Mouse (Mus musculus): ENCODE data around the gene Zswim4. TPM values are rescaled to one million over a fixed set of nuclear protein-coding genes. Genes with fewer than 3 reads are reported as not detected.
A peak's percentile ranks its signal among the peaks of the same experiment; 100 is the strongest.

Zswim4 gene
- polyA plus RNA-seq, 1 experiment = 0.44 TPM

- H3K27me3 ChIP-seq (ENCODE audit: control insufficient read depth) = peaks cover 27% of the 10 kb centered on the region
- peaks cover 6% of the 10 kb centered on the region; the same call in 1 of the 2 replicates for H3K9me3 ChIP-seq (ENCODE audit: control insufficient read depth, low read length)
- no peak overlapping the region for H3K4me3 ChIP-seq (replicated peaks)
- no peaks in the 10 kb centered on the region for H3K36me3 ChIP-seq (ENCODE audit: control insufficient read depth)
- H3K4me1 ChIP-seq (ENCODE audit: control insufficient read depth) = peaks cover 43% of the 10 kb centered on the region
- TF ChIP-seq TAL1 (IDR thresholded peaks at IDR 0.05; ENCODE audit: low read length) (no peak), GATA1 (IDR thresholded peaks at IDR 0.05; ENCODE audit: low read length) (no peak)
These were observed 47.3 kb downstream of the Zswim4 start for GRCm38 (mm10) chr8:84189603-84190002.

GRCm38 (mm10) chr8:84188671-84189070, 48.2 kb downstream of the Zswim4 start:
- H3K27me3 ChIP-seq (ENCODE audit: control insufficient read depth) = peaks cover 36% of the 10 kb centered on the region
- no peaks in the 10 kb centered on the region for H3K36me3 ChIP-seq (ENCODE audit: control insufficient read depth)
- H3K4me3 ChIP-seq (replicated peaks) = no peak overlapping the region
- no peak for TF ChIP-seq GATA1 (IDR thresholded peaks at IDR 0.05; ENCODE audit: low read length)
- no peak for TF ChIP-seq TAL1 (IDR thresholded peaks at IDR 0.05; ENCODE audit: low read length)
- peaks cover 6% of the 10 kb centered on the region; the same call in 1 of the 2 replicates for H3K9me3 ChIP-seq (ENCODE audit: control insufficient read depth, low read length)
- H3K4me1 ChIP-seq (ENCODE audit: control insufficient read depth) = peaks cover 48% of the 10 kb centered on the region

- peaks cover 36% of the 10 kb centered on the region for H3K4me1 ChIP-seq (ENCODE audit: control insufficient read depth)
These were observed 49.6 kb downstream of the Zswim4 start for GRCm38 (mm10) chr8:84187065-84187755.

GRCm38 (mm10) chr8:84186547-84186946, 50.3 kb downstream of the Zswim4 start:
- TF ChIP-seq TAL1 (IDR thresholded peaks at IDR 0.05; ENCODE audit: low read length) = no peak
- no peak for TF ChIP-seq GATA1 (IDR thresholded peaks at IDR 0.05; ENCODE audit: low read length)
- Histone ChIP-seq H3K4me1 (ENCODE audit: control insufficient read depth) (peaks cover 29% of the 10 kb centered on the region), H3K4me3 (replicated peaks) (peak overlapping the region; percentile 57), H3K9me3 (ENCODE audit: control insufficient read depth, low read length) (peaks cover 3% of the 10 kb centered on the region; the same call in 1 of the 2 replicates), H3K27me3 (ENCODE audit: control insufficient read depth) (peaks cover 45% of the 10 kb centered on the region), H3K36me3 (ENCODE audit: control insufficient read depth) (no peaks in the 10 kb centered on the region)

More at GRCm38 (mm10) chr8:84187065-84187755, 49.6 kb downstream of the Zswim4 start:
- TF ChIP-seq TAL1 (IDR thresholded peaks at IDR 0.05; ENCODE audit: low read length) (no peak), GATA1 (IDR thresholded peaks at IDR 0.05; ENCODE audit: low read length) (no peak)
- H3K36me3 ChIP-seq (ENCODE audit: control insufficient read depth) = no peaks in the 10 kb centered on the region
- H3K9me3 ChIP-seq (ENCODE audit: control insufficient read depth, low read length) = peaks cover 3% of the 10 kb centered on the region; the same call in 1 of the 2 replicates
- H3K4me3 ChIP-seq (replicated peaks) = peak overlapping the region; percentile 57
- H3K27me3 ChIP-seq (ENCODE audit: control insufficient read depth) = peaks cover 42% of the 10 kb centered on the region

GRCm38 (mm10) chr8:84185117-84185516, 51.7 kb downstream of the Zswim4 start, which contains the start of gene Nanos3:
TSS of gene Nanos3 (minus strand) at chr8:84185217.
- H3K36me3 ChIP-seq (ENCODE audit: control insufficient read depth) = no peaks in the 10 kb centered on the region
- peak within 1 kb of the TSS; percentile 52 for H3K4me3 ChIP-seq (replicated peaks)
- H3K9me3 ChIP-seq (ENCODE audit: control insufficient read depth, low read length) = peaks cover 3% of the 10 kb centered on the region; the same call in 1 of the 2 replicates
- TF ChIP-seq TAL1 (IDR thresholded peaks at IDR 0.05; ENCODE audit: low read length) = no peak
- TF ChIP-seq GATA1 (IDR thresholded peaks at IDR 0.05; ENCODE audit: low read length) = no peak
- H3K4me1 ChIP-seq (ENCODE audit: control insufficient read depth) = peaks cover 30% of the 10 kb centered on the region
- peaks cover 45% of the 10 kb centered on the region for H3K27me3 ChIP-seq (ENCODE audit: control insufficient read depth)

GRCm38 (mm10) chr8:84184085-84185043, 52.5 kb downstream of the Zswim4 start:
- Histone ChIP-seq H3K4me3 (replicated peaks) (peak overlapping the region; percentile 52), H3K4me1 (ENCODE audit: control insufficient read depth) (peaks cover 34% of the 10 kb centered on the region), H3K9me3 (ENCODE audit: control insufficient read depth, low read length) (peaks cover 3% of the 10 kb centered on the region; the same call in 1 of the 2 replicates), H3K36me3 (ENCODE audit: control insufficient read depth) (no peaks in the 10 kb centered on the region), H3K27me3 (ENCODE audit: control insufficient read depth) (peaks cover 42% of the 10 kb centered on the region)
- TF ChIP-seq TAL1 (IDR thresholded peaks at IDR 0.05; ENCODE audit: low read length) = no peak
- TF ChIP-seq GATA1 (IDR thresholded peaks at IDR 0.05; ENCODE audit: low read length) = no peak

GRCm38 (mm10) chr8:84183261-84184084, 53.4 kb downstream of the Zswim4 start:
- no peak for TF ChIP-seq GATA1 (IDR thresholded peaks at IDR 0.05; ENCODE audit: low read length)
- TF ChIP-seq TAL1 (IDR thresholded peaks at IDR 0.05; ENCODE audit: low read length) = no peak
- H3K4me3 ChIP-seq (replicated peaks) = peak overlapping the region; percentile 52
- no peaks in the 10 kb centered on the region for H3K36me3 ChIP-seq (ENCODE audit: control insufficient read depth)
- H3K4me1 ChIP-seq (ENCODE audit: control insufficient read depth) = peaks cover 31% of the 10 kb centered on the region
- peaks cover 3% of the 10 kb centered on the region; the same call in 1 of the 2 replicates for H3K9me3 ChIP-seq (ENCODE audit: control insufficient read depth, low read length)
- H3K27me3 ChIP-seq (ENCODE audit: control insufficient read depth) = peaks cover 40% of the 10 kb centered on the region

GRCm38 (mm10) chr8:84182833-84183232, 54.0 kb downstream of the Zswim4 start:
- TF ChIP-seq TAL1 (IDR thresholded peaks at IDR 0.05; ENCODE audit: low read length) = no peak
- TF ChIP-seq GATA1 (IDR thresholded peaks at IDR 0.05; ENCODE audit: low read length) = no peak
- Histone ChIP-seq H3K4me3 (replicated peaks) (no peak overlapping the region), H3K27me3 (ENCODE audit: control insufficient read depth) (peaks cover 40% of the 10 kb centered on the region), H3K9me3 (ENCODE audit: control insufficient read depth, low read length) (peaks cover 3% of the 10 kb centered on the region; the same call in 1 of the 2 replicates), H3K4me1 (ENCODE audit: control insufficient read depth) (peaks cover 31% of the 10 kb centered on the region), H3K36me3 (ENCODE audit: control insufficient read depth) (no peaks in the 10 kb centered on the region)

All from erythroblast, embryonic 14.5 days (primary cell).